Mouse (Mus musculus): ENCODE measurements around the gene Irgm1. TPM values are rescaled to one million over a fixed set of nuclear protein-coding genes. Genes with fewer than 3 reads are reported as not detected.
A peak's percentile ranks its signal among the peaks of the same experiment; 100 is the strongest.
"Not testable (repeated sequence)": the region's sequence is repeated elsewhere in the genome, so short reads cannot be mapped to it uniquely, and the experiment has no call there.

Gene Irgm1
- polyA plus RNA-seq, 1 experiment from 2014 or later, result 1.4 TPM

GRCm38 (mm10) chr11:48822768-48823512 lies 48.5 kb downstream of the Irgm1 start:
- H3K36me3 ChIP-seq, result no peaks in the 10 kb centered on the region
- DNase-seq (ENCODE audit: low spot score), result no peak
- no peaks in the 10 kb centered on the region for H3K9me3 ChIP-seq (replicated peaks)
- H3K4me3 ChIP-seq, result peak overlapping the region; percentile 52
- WGBS, result 32% methylated on average over 14 of the region's 14 CpGs
- peaks cover 14% of the 10 kb centered on the region for H3K4me1 ChIP-seq
- peaks cover 16% of the 10 kb centered on the region for H3K27me3 ChIP-seq (ENCODE audit: low read depth, poor library complexity, severe bottlenecking)
- no peak overlapping the region for H3K27ac ChIP-seq

- H3K27ac ChIP-seq; H3K36me3 ChIP-seq; H3K4me3 ChIP-seq; H3K9me3 ChIP-seq (replicated peaks); DNase-seq (ENCODE audit: low spot score): not testable (repeated sequence)
- Histone ChIP-seq H3K27me3 (ENCODE audit: low read depth, poor library complexity, severe bottlenecking) (peaks cover 16% of the 10 kb centered on the region), H3K4me1 (peaks cover 13% of the 10 kb centered on the region)
- WGBS, result 82% methylated on average over 14 of the region's 14 CpGs
Measured at GRCm38 (mm10) chr11:48821299-48821698, 50.2 kb downstream of the Irgm1 start.

- Histone ChIP-seq H3K4me3 (no peak overlapping the region), H3K27ac (no peak overlapping the region), H3K9me3 (replicated peaks) (no peaks in the 10 kb centered on the region), H3K4me1 (peaks cover 24% of the 10 kb centered on the region), H3K36me3 (peaks cover 5% of the 10 kb centered on the region), H3K27me3 (ENCODE audit: low read depth, poor library complexity, severe bottlenecking) (peaks cover 16% of the 10 kb centered on the region)
- no peak for DNase-seq (ENCODE audit: low spot score)
Measured at GRCm38 (mm10) chr11:48820308-48820674, 51.2 kb downstream of the Irgm1 start.

- no peak overlapping the region for H3K27ac ChIP-seq
- H3K36me3 ChIP-seq, result peaks cover 11% of the 10 kb centered on the region
- no peak for DNase-seq (ENCODE audit: low spot score)
- peaks cover 26% of the 10 kb centered on the region for H3K4me1 ChIP-seq
- 80% methylated on average over 7 of the region's 7 CpGs for WGBS
- peaks cover 11% of the 10 kb centered on the region for H3K27me3 ChIP-seq (ENCODE audit: low read depth, poor library complexity, severe bottlenecking)
- H3K4me3 ChIP-seq, result no peak overlapping the region
- no peaks in the 10 kb centered on the region for H3K9me3 ChIP-seq (replicated peaks)
Measured at GRCm38 (mm10) chr11:48819614-48820307, 51.7 kb downstream of the Irgm1 start.

- H3K27me3 ChIP-seq (ENCODE audit: low read depth, poor library complexity, severe bottlenecking), result no peaks in the 10 kb centered on the region
- peaks cover 15% of the 10 kb centered on the region for H3K4me1 ChIP-seq
- peak overlapping the region; percentile 25; the same call in 1 of the 2 replicates for H3K27ac ChIP-seq
- 2% methylated on average over 16 of the region's 16 CpGs for WGBS
- peak overlapping the region; percentile 76 for H3K4me3 ChIP-seq
- H3K9me3 ChIP-seq (replicated peaks), result no peaks in the 10 kb centered on the region
- DNase-seq (ENCODE audit: low spot score), result peak; percentile 85
- peaks cover 21% of the 10 kb centered on the region for H3K36me3 ChIP-seq
Measured at GRCm38 (mm10) chr11:48818346-48818745, 53.1 kb downstream of the Irgm1 start.

- Histone ChIP-seq H3K4me1 (peaks cover 15% of the 10 kb centered on the region), H3K27ac (peak overlapping the region; percentile 96), H3K4me3 (peak overlapping the region; percentile 76), H3K9me3 (replicated peaks) (no peaks in the 10 kb centered on the region), H3K36me3 (peaks cover 27% of the 10 kb centered on the region), H3K27me3 (ENCODE audit: low read depth, poor library complexity, severe bottlenecking) (no peaks in the 10 kb centered on the region)
- DNase-seq (ENCODE audit: low spot score), result no peak
- WGBS, result 10% methylated on average over 9 of the region's 9 CpGs
Measured at GRCm38 (mm10) chr11:48817794-48818193, 53.7 kb downstream of the Irgm1 start.

GRCm38 (mm10) chr11:48816800-48817665 lies 54.5 kb downstream of the Irgm1 start, which contains the start of gene Trim41:
Trim41 (minus strand) TSS chr11:48817353.
- H3K4me1 ChIP-seq, result peaks cover 15% of the 10 kb centered on the region
- H3K36me3 ChIP-seq, result peaks cover 34% of the 10 kb centered on the region
- H3K4me3 ChIP-seq, result peak within 1 kb of the TSS; percentile 76
- H3K27ac ChIP-seq, result peak within 1 kb of the TSS; percentile 96
- under 1% methylated on average over 75 of the region's 77 CpGs for WGBS
- H3K9me3 ChIP-seq (replicated peaks), result no peaks in the 10 kb centered on the region
- DNase-seq (ENCODE audit: low spot score), result peak; percentile 99
- H3K27me3 ChIP-seq (ENCODE audit: low read depth, poor library complexity, severe bottlenecking), result no peaks in the 10 kb centered on the region

- H3K9me3 ChIP-seq (replicated peaks), result no peaks in the 10 kb centered on the region
- peak overlapping the region; percentile 76 for H3K4me3 ChIP-seq
- H3K27ac ChIP-seq, result peak overlapping the region; percentile 96
- H3K27me3 ChIP-seq (ENCODE audit: low read depth, poor library complexity, severe bottlenecking), result no peaks in the 10 kb centered on the region
- H3K36me3 ChIP-seq, result peaks cover 41% of the 10 kb centered on the region
- H3K4me1 ChIP-seq, result peaks cover 15% of the 10 kb centered on the region
- WGBS, result 6% methylated on average over 23 of the region's 23 CpGs
- DNase-seq (ENCODE audit: low spot score), result peak; percentile 70
Measured at GRCm38 (mm10) chr11:48816281-48816781, 55.2 kb downstream of the Irgm1 start.

- no peaks in the 10 kb centered on the region for H3K27me3 ChIP-seq (ENCODE audit: low read depth, poor library complexity, severe bottlenecking)
- DNase-seq (ENCODE audit: low spot score), result no peak
- H3K4me3 ChIP-seq, result peak overlapping the region; percentile 76
Measured at GRCm38 (mm10) chr11:48815851-48816250, 55.6 kb downstream of the Irgm1 start.

GRCm38 (mm10) chr11:48813782-48814181 lies 57.7 kb downstream of the Irgm1 start:
- no peak for DNase-seq (ENCODE audit: low spot score)
- peaks cover 67% of the 10 kb centered on the region for H3K36me3 ChIP-seq
- no peak overlapping the region for H3K4me3 ChIP-seq
- no peaks in the 10 kb centered on the region for H3K9me3 ChIP-seq (replicated peaks)
- H3K4me1 ChIP-seq, result peaks cover 15% of the 10 kb centered on the region
- H3K27me3 ChIP-seq (ENCODE audit: low read depth, poor library complexity, severe bottlenecking), result no peaks in the 10 kb centered on the region
- no peak overlapping the region for H3K27ac ChIP-seq

More at GRCm38 (mm10) chr11:48815851-48816250, 55.6 kb downstream of the Irgm1 start:
- Histone ChIP-seq H3K36me3 (peaks cover 46% of the 10 kb centered on the region), H3K4me1 (peaks cover 15% of the 10 kb centered on the region), H3K27ac (no peak overlapping the region), H3K9me3 (replicated peaks) (no peaks in the 10 kb centered on the region)
- WGBS, result 88% methylated on average over 14 of the region's 16 CpGs
